Mouse (Mus musculus) embryonic facial prominence, embryonic 10.5 days (tissue): Measurements from ENCODE around the gene Fmod. TPM values are rescaled to one million over a fixed set of nuclear protein-coding genes. Genes with fewer than 3 reads are reported as not detected.
A peak's percentile ranks its signal among the peaks of the same experiment; 100 is the strongest.

Source experiments
- DNase-seq: peaks from one replicate; pipeline ENCODE4 v3.0.0-alpha.2; 2017; ENCODE audit warnings: low spot score
- H3K27ac ChIP-seq: fragments of 300-500 bp; sonication (generic); replicated peaks from 2 replicates; pipeline ENCODE4 v1.5.1; 2016; ENCODE audit warnings: mild to moderate bottlenecking
- H3K27me3 ChIP-seq: fragments of 300-500 bp; sonication (generic); replicated peaks from 2 replicates; pipeline ENCODE4 v1.6.1; 2016; ENCODE audit warnings: low read depth, mild to moderate bottlenecking; ENCODE audit not compliant: poor library complexity, severe bottlenecking
- H3K36me3 ChIP-seq: fragments of 300-500 bp; sonication (generic); replicated peaks from 2 replicates; pipeline ENCODE4 v1.6.1; 2016; ENCODE audit warnings: mild to moderate bottlenecking, moderate library complexity
- H3K4me1 ChIP-seq: fragments of 300-500 bp; sonication (generic); 2 replicates; pipeline ENCODE4 v1.6.1; 2016
- H3K4me3 ChIP-seq: fragments of 300-500 bp; sonication (generic); 2 replicates; pipeline ENCODE4 v1.5.1; 2016; ENCODE audit warnings: mild to moderate bottlenecking, moderate library complexity
- H3K9me3 ChIP-seq: fragments of 300-500 bp; sonication (generic); 2 replicates; pipeline ENCODE4 v1.6.1; 2016; ENCODE audit warnings: mild to moderate bottlenecking
- WGBS: fragments of 180-500 bp; shearing (Covaris S2); methylation state at CpG from one replicate; pipeline ENCODE4 v1.1.7; 2016; 5-methylcytosine and 5-hydroxymethylcytosine counted together
- polyA plus RNA-seq: library from polyadenylated mRNA; unstranded; fragments of >200 nt; fragmentation: Nextera tagmentation; extraction: Ambion mirVana; gene quantifications from 2 replicates; pipeline ENCODE4 v1.2.1, GENCODE M21; 2016

Gene Fmod
- polyA plus RNA-seq, 1 experiment from 2014 or later, result 2.2 TPM

DNA sequence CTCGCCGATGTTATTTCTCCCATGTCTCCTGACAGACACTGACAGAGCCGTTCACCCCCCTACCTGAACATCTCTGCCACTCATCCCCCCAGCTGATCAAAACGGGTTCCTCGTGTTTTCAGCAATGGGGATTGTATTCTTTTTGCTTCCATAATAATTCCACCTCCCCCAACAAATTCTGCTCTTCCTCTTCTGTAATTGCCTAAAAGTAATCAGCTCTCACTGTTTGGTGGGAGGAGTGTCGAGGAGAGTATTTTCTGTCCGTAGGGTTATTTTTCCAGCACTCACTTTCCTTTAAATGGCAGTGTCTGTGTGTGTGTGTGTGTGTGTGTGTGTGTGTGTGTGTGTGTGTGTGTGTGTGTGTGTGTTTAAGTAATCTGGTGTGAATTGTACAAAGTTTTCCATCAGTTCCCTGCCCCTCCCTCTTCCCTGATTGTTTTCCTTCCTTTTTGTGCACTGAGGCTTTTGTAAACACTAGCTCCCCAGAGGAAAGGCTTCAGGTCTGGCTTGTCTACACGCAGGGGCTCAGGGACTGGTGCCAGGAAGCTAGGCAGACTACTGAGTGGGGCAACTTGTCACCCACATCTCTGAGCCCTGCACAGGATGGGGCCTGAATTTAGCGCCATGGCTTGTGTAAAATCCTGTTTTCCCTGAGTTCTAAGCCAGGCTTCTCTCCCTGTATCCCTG, 42.6 kb downstream of the Fmod start:
- H3K4me1 ChIP-seq, result peaks cover 63% of the 10 kb centered on the region
- peak overlapping the region; percentile 76 for H3K4me3 ChIP-seq
- DNase-seq, result no peak
- peaks cover 25% of the 10 kb centered on the region for H3K36me3 ChIP-seq
- peak overlapping the region; percentile 87 for H3K27ac ChIP-seq
- peaks cover 13% of the 10 kb centered on the region for H3K27me3 ChIP-seq
- no peaks in the 10 kb centered on the region for H3K9me3 ChIP-seq
- 8% methylated on average over 9 of the region's 9 CpGs for WGBS

DNA sequence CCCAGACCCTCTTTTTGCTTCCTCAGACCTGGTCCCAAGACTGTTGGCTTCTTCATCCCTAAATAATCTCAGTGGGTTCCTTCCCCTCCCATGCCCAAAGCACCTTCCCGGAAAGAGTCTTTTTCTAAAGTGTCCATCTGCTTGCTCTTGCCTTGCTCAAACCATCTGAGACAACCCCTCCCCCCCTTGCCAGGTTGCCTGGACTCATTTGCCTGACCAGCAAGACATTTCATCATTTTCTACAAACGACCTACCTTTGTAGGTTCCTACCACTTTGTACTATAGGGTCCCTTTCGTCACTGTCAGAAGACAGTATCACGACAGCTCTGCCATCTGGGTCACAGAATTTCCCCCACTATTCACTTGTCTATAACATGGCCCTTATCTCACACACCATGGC, 43.4 kb downstream of the Fmod start:
- Histone ChIP-seq H3K4me3 (no peak overlapping the region), H3K4me1 (peaks cover 59% of the 10 kb centered on the region), H3K27me3 (peaks cover 13% of the 10 kb centered on the region), H3K9me3 (no peaks in the 10 kb centered on the region), H3K27ac (peak overlapping the region; percentile 87), H3K36me3 (peaks cover 19% of the 10 kb centered on the region)
- WGBS, result 83% methylated on average over 4 of the region's 4 CpGs
- DNase-seq, result no peak

DNA sequence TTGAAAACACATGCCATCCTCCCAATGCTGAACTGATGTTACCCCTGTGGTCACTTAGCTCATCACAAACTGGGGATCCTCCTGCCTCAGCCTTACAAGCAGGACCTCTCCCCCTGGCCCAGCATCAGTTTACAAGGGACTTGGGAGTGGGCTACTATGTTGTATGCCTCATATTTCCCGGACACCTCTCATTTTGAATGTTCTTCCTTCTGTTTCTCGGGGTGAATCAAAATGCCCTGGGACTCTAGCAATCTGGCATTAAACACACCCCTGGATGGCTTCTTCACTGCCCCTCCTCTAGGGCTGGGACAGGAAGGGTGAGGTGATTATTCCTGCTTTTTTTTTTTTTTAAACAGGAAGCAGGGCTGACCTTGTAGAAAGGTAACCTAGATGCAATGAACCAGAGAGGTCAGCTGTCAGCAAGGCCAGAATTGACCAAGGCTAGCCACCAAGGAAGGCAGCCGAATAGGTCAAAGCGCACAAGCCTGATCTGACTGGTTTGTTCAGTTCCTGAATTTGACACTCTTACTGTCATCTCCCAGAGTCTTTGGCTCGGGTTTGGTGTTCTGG, 43.9 kb downstream of the Fmod start:
- H3K27me3 ChIP-seq, result peaks cover 13% of the 10 kb centered on the region
- peaks cover 13% of the 10 kb centered on the region for H3K36me3 ChIP-seq
- no peak overlapping the region for H3K4me3 ChIP-seq
- no peak overlapping the region for H3K27ac ChIP-seq
- 79% methylated on average over 5 of the region's 5 CpGs for WGBS
- no peaks in the 10 kb centered on the region for H3K9me3 ChIP-seq
- no peak for DNase-seq
- peaks cover 59% of the 10 kb centered on the region for H3K4me1 ChIP-seq

DNA sequence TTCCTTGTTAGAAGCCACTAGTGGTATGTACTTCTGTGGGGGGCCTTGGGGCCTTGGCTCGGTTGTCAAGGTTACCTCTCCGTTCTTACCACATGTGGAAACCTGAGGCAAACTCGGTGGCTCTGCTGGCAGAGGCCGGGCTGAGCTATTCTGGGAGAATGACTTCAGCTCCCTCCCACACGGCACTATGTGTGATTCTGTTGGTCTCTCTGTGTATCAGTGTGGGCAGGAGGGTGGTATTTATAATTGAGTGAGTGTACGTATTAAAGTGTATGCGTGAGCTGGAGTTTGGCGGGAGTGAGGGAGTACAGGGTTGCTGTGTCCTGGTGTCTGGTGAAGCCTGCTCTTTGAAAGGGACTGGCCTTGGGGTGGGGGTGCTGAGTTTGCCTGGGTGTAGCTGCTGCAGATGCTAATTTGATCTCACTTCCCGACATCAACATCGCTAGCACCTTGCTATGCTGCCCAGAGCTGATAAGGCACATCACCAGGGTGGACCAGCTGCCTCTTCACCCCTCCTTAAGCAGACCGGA, 46.0 kb downstream of the Fmod start:
- no peak for DNase-seq
- Histone ChIP-seq H3K9me3 (no peaks in the 10 kb centered on the region), H3K36me3 (no peaks in the 10 kb centered on the region), H3K27me3 (peaks cover 3% of the 10 kb centered on the region), H3K4me3 (no peak overlapping the region), H3K27ac (0 out of 2 replicates have a peak overlapping the region, but pooled peaks have one; percentile 15), H3K4me1 (peaks cover 55% of the 10 kb centered on the region)
- 70% methylated on average over 11 of the region's 11 CpGs for WGBS

DNA sequence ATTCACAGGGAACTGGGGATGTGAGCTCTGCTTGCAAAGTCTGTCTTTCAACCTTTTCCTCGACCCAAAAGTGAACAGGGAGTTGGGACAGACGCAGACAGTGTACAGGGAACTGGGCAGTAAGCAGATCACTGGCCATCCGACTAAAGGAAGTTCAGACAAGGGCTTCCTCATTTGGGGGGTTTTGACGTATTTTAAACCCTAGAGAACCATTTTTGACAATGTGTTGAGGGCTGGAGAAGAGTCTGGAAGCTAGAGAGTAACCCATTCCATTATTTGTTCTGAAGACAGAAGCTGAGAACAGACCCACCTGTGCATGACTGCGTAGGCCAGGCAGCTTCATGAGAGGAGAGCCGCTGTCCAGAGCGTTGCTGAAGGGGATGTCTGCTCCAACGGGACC, 46.6 kb downstream of the Fmod start:
- no peak overlapping the region for H3K27ac ChIP-seq
- DNase-seq, result no peak
- no peaks in the 10 kb centered on the region for H3K36me3 ChIP-seq
- no peak overlapping the region for H3K4me3 ChIP-seq
- no peaks in the 10 kb centered on the region for H3K9me3 ChIP-seq
- H3K4me1 ChIP-seq, result peaks cover 50% of the 10 kb centered on the region
- no peaks in the 10 kb centered on the region; the same call in 1 of the 2 replicates for H3K27me3 ChIP-seq
- WGBS, result 82% methylated on average over 8 of the region's 8 CpGs

DNA sequence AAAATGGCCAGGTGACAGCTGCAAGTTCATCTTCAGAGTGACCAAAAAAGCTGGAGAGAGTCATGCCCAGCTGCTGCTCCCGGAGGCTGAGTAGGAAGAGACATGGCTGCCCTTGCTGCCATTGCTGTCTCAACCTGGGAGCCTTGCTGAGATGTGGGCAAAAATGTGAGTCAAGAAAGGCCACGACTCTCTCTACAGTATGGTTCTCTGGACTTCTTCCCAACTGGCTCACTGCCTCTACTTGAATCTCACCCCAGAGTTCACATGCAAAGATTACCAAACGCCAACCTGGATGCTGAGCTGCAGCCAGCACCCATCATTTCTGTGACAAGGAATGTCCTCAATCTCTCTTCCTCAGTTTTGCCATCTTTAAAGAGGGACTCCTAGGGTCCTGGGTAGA, 47.1 kb downstream of the Fmod start:
- no peak for DNase-seq
- no peaks in the 10 kb centered on the region; the same call in 1 of the 2 replicates for H3K27me3 ChIP-seq
- H3K4me3 ChIP-seq, result no peak overlapping the region
- WGBS, result 85% methylated on average over 3 of the region's 3 CpGs
- no peaks in the 10 kb centered on the region for H3K36me3 ChIP-seq
- no peak overlapping the region for H3K27ac ChIP-seq
- H3K4me1 ChIP-seq, result peaks cover 49% of the 10 kb centered on the region
- H3K9me3 ChIP-seq, result no peaks in the 10 kb centered on the region

DNA sequence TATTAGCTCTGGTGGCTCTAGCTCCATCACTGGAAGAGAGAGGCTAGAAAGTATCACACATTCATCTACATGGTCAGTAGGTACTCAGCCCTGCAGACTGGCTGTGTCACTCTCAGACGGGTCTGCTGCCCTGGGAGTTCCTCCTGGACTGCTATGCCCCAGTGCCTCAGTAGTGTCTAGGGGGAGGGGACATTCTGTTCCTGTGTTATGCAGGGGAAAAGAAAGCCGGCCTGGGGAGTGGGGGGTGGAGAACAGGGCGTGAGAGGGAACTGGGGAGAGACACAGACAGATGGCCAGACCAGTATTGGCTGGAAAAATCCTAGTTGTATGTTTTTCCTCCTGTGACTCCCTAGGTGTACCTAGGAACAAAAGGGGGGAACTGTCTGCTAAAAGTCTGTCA, 49.0 kb downstream of the Fmod start:
- peak overlapping the region; percentile 77 for H3K27ac ChIP-seq
- H3K9me3 ChIP-seq, result no peaks in the 10 kb centered on the region
- no peaks in the 10 kb centered on the region; the same call in 1 of the 2 replicates for H3K27me3 ChIP-seq
- H3K4me3 ChIP-seq, result no peak overlapping the region
- no peak for DNase-seq
- WGBS, result 19% methylated on average over 3 of the region's 3 CpGs
- H3K4me1 ChIP-seq, result peaks cover 31% of the 10 kb centered on the region
- H3K36me3 ChIP-seq, result no peaks in the 10 kb centered on the region

DNA sequence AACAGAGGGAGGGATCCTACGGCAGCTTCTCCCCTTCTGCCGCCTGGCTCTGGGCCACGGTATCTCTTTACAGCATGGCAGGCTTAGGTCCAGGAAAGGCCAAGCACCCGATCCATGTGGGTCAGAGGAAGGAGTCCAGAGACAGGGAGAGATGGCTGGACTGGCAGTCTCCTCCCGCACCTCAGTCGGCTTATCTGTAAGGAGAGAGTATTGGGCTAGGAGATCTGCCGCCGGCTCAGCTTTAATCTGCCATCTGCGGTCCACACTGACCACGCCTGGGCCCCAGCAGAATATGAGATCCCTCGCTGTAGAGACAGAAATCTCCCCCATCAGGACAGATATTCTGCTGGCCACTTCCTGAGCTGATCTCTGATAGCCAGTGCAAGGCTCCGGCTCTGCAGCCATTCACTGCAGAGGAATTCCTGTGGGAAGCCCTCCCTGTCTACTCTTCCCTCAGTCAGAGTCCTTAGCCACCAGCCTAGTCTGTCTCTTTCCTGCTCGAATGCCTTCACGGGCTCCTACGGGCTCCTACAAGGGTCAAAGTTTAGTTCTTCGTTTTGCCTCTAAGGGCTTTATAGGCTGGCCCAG, 49.9 kb downstream of the Fmod start:
- no peak for DNase-seq
- WGBS, result 51% methylated on average over 16 of the region's 16 CpGs
- Histone ChIP-seq H3K27me3 (peaks cover 8% of the 10 kb centered on the region; the same call in 1 of the 2 replicates), H3K9me3 (no peaks in the 10 kb centered on the region), H3K27ac (peak overlapping the region; percentile 77), H3K4me1 (peaks cover 31% of the 10 kb centered on the region), H3K36me3 (no peaks in the 10 kb centered on the region), H3K4me3 (peak overlapping the region; percentile 6; the same call in 1 of the 2 replicates)

DNA sequence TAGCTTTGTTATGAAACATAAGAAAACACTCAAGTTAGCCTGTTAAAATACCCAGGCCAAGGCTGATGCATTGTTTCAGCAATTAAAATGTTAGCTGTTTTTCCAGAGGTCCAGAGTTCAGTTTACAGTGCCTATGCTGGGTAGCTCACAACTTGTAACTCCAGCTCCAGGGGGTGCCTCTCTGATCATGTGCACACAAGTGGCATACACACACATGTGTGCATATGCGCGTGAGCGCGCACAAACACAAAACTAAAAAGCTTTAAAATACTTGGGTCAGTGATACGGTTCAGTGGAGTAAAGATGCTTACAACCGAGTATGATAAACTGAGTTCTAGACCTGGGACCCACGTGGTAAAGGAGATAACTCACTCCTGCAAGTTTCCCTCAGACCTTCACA, 52.0 kb downstream of the Fmod start:
- H3K4me1 ChIP-seq, result peaks cover 42% of the 10 kb centered on the region
- no peak overlapping the region for H3K4me3 ChIP-seq
- DNase-seq, result no peak
- WGBS, result 90% methylated on average over 7 of the region's 7 CpGs
- no peaks in the 10 kb centered on the region for H3K9me3 ChIP-seq
- no peaks in the 10 kb centered on the region for H3K36me3 ChIP-seq
- peaks cover 10% of the 10 kb centered on the region; the same call in 1 of the 2 replicates for H3K27me3 ChIP-seq
- H3K27ac ChIP-seq, result no peak overlapping the region

DNA sequence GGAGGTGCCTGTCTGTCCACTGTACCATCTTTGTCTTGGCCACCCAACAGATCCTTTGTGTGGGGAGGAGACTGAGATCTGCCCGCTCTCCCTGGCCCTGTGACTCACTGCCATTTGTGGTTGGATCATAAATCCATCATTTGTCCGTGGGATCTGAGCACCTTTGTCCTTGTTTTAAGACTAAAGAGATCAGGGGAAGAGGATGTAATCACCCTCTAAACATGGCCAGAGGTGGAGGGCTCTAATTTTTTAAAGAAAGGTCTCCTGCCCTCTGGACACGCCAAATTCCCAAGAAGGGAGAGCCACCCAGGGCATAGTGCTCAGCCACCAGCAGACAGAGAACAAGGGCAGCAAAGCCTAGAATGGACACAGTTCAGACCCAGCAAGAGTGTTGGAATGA, 54.8 kb downstream of the Fmod start:
- Histone ChIP-seq H3K36me3 (no peaks in the 10 kb centered on the region), H3K9me3 (no peaks in the 10 kb centered on the region), H3K27ac (peak overlapping the region; percentile 89), H3K4me3 (no peak overlapping the region; the same call in 1 of the 2 replicates), H3K27me3 (peaks cover 18% of the 10 kb centered on the region; the same call in 1 of the 2 replicates), H3K4me1 (peaks cover 28% of the 10 kb centered on the region)
- DNase-seq, result no peak
- WGBS, result 90% methylated on average over 3 of the region's 3 CpGs

DNA sequence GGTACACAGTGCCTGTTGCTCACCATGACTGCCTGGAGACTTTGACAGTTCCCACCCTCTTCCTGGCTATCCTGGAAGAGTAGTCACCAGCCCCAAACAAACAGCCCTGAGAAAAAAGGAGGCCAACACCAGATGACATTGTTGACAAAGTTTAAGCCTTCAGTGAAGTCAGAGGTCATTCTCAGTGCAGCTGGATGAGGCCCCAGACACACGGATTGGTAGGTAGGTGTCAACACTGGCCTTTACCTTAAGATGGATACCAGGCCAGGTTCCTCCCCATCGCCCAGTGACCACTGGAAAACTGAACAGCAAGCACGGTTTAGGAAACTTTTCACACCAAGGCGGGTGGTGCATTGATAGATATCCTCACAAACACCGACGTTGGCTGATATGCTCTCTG, 55.3 kb downstream of the Fmod start:
- WGBS, result 33% methylated on average over 6 of the region's 6 CpGs
- Histone ChIP-seq H3K4me1 (peaks cover 23% of the 10 kb centered on the region), H3K27me3 (peaks cover 18% of the 10 kb centered on the region; the same call in 1 of the 2 replicates), H3K9me3 (no peaks in the 10 kb centered on the region), H3K27ac (peak overlapping the region; percentile 89), H3K36me3 (no peaks in the 10 kb centered on the region), H3K4me3 (peak overlapping the region; percentile 63)
- DNase-seq, result no peak

DNA sequence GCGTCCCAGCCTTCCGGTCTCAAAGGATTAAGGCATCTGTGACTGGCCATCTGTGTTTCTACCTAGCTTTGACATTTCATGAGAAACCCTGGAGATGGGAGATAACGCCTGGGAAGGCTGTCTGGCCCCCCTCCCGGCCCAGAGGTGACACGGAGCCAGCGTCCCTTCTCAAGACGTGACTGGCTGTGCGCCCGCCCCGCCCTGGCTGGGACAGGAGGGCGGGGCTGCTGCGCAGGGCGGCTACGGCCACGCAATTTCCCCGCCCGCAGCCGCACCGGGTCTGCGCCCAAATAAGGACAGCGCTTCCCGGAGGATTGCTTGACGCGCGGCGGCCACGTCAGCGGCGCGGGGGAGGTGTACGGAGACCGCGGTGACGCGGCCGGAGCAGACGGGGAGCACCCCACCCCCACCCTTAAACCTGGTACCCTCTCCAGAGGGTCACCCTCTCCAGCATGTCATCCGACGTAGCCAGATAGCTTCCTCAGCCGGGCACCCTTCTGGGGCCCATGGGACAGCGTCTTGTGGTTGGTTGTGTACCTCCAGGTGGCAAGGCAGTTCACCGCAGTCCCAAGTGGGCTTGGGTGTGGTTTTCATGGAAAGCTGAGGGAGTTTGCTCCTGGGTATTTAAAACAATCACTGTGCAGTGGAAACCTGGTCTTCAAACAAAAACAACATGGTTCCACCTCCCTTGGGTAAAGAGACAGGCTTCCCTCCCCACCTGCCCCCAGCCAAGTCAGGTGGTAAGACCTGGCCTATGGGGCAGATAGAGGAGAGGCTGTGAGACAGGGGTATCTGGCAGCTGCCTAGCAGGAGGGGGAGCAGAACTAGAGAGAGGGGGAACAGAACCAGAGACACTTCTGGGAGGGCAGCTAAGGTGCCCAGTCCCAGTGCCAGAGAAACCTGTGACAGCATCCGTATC, 56.1 kb downstream of the Fmod start:
- peak; percentile 91 for DNase-seq
- Histone ChIP-seq H3K27me3 (peaks cover 18% of the 10 kb centered on the region; the same call in 1 of the 2 replicates), H3K36me3 (no peaks in the 10 kb centered on the region), H3K27ac (peak overlapping the region; percentile 89), H3K9me3 (no peaks in the 10 kb centered on the region), H3K4me1 (peaks cover 29% of the 10 kb centered on the region), H3K4me3 (peak overlapping the region; percentile 63)
- 2% methylated on average over 43 of the region's 43 CpGs for WGBS
